Mouse (Mus musculus): ENCODE data around the gene Myt1l.

- TF ChIP-seq POLR2A (IDR thresholded peaks at IDR 0.05; ENCODE audit: borderline replicate concordance, control insufficient read depth, low read depth, low read length) = no peak
- TF ChIP-seq CTCF (IDR thresholded peaks at IDR 0.05; ENCODE audit: control insufficient read depth, insufficient read depth, low read length) = no peak
Observed at GRCm38 (mm10) chr12:29627956-29628750, 100.0 kb downstream of the Myt1l start.
